Mouse (Mus musculus): Measurements from ENCODE around the gene Os9.
"Not testable (repeated sequence)": the region's sequence is repeated elsewhere in the genome, so short reads cannot be mapped to it uniquely, and the experiment has no call there.

Os9 gene

GRCm38 (mm10) chr10:127121066-127121477 lies at the start of gene Os9:
TSS of gene Os9 (minus strand) at chr10:127121131.
- peak; percentile 98 to 99 for DNase-seq (ENCODE audit: low spot score in 2 of 2)

- DNase-seq (ENCODE audit: low spot score in 2 of 2), result peak; percentile 44 to 60
These were observed 49.1 kb upstream of the Os9 start for GRCm38 (mm10) chr10:127170002-127170401.

GRCm38 (mm10) chr10:127167614-127168192 lies 46.8 kb upstream of the Os9 start:
- peak in 1 of 2 experiments; percentile 37 for DNase-seq (ENCODE audit: low spot score in 2 of 2)

- no peak for DNase-seq (ENCODE audit: low spot score in 2 of 2)
These were observed 46.1 kb upstream of the Os9 start for GRCm38 (mm10) chr10:127166771-127167613.

GRCm38 (mm10) chr10:127166404-127166715 lies 45.4 kb upstream of the Os9 start:
- DNase-seq (ENCODE audit: low spot score in 2 of 2), result no peak

GRCm38 (mm10) chr10:127165654-127166403 lies 44.9 kb upstream of the Os9 start:
- DNase-seq (ENCODE audit: low spot score in 2 of 2), result peak; percentile 62 to 72

- DNase-seq (ENCODE audit: low spot score in 2 of 2), result peak; percentile 40 to 56
These were observed 44.4 kb upstream of the Os9 start for GRCm38 (mm10) chr10:127165354-127165653.

GRCm38 (mm10) chr10:127164631-127165353 lies 43.9 kb upstream of the Os9 start, which contains the start of gene B4galnt1:
TSS of gene B4galnt1 (plus strand) at chr10:127165225.
- peak; percentile 88 to 89 for DNase-seq (ENCODE audit: low spot score in 2 of 2)

GRCm38 (mm10) chr10:127164190-127164589 lies 43.3 kb upstream of the Os9 start:
- no peak for DNase-seq (ENCODE audit: low spot score in 2 of 2)

GRCm38 (mm10) chr10:127162771-127163261 lies 41.9 kb upstream of the Os9 start:
- peak in 1 of 2 experiments; percentile 35 for DNase-seq (ENCODE audit: low spot score in 2 of 2)

- no peak for DNase-seq (ENCODE audit: low spot score in 2 of 2)
These were observed 39.8 kb upstream of the Os9 start for GRCm38 (mm10) chr10:127160728-127161127.

GRCm38 (mm10) chr10:127160081-127160480 lies 39.1 kb upstream of the Os9 start:
- no peak for DNase-seq (ENCODE audit: low spot score in 2 of 2)

- DNase-seq (ENCODE audit: low spot score in 2 of 2), result no peak
These were observed 37.5 kb upstream of the Os9 start for GRCm38 (mm10) chr10:127158471-127158870.

- no peak for DNase-seq (ENCODE audit: low spot score in 2 of 2)
These were observed 35.6 kb upstream of the Os9 start for GRCm38 (mm10) chr10:127156511-127156910.

- DNase-seq (ENCODE audit: low spot score in 2 of 2), result no peak
These were observed 35.2 kb upstream of the Os9 start for GRCm38 (mm10) chr10:127156089-127156488.

- DNase-seq (ENCODE audit: low spot score in 2 of 2), result no peak
These were observed 33.7 kb upstream of the Os9 start for GRCm38 (mm10) chr10:127154652-127155051.

GRCm38 (mm10) chr10:127154241-127154640 lies 33.3 kb upstream of the Os9 start:
- DNase-seq (ENCODE audit: low spot score in 2 of 2), result no peak

- DNase-seq (ENCODE audit: low spot score in 2 of 2), result no peak
These were observed 32.4 kb upstream of the Os9 start for GRCm38 (mm10) chr10:127153323-127153722.

- not testable (repeated sequence) for DNase-seq (ENCODE audit: low spot score in 2 of 2)
These were observed 31.6 kb upstream of the Os9 start for GRCm38 (mm10) chr10:127152556-127152955.

GRCm38 (mm10) chr10:127151233-127151632 lies 30.3 kb upstream of the Os9 start:
- DNase-seq (ENCODE audit: low spot score in 2 of 2), result not testable (repeated sequence)

GRCm38 (mm10) chr10:127150471-127150872 lies 29.5 kb upstream of the Os9 start:
- no peak for DNase-seq (ENCODE audit: low spot score in 2 of 2)

- DNase-seq (ENCODE audit: low spot score in 2 of 2), result no peak
These were observed 26.2 kb upstream of the Os9 start for GRCm38 (mm10) chr10:127147135-127147534.
